Mouse (Mus musculus) stomach, postnatal 0 days (tissue): Measurements from ENCODE around the gene Gm853. TPM values are rescaled to one million over a fixed set of nuclear protein-coding genes. Genes with fewer than 3 reads are reported as not detected.

Experiments
- ATAC-seq: fragments of 200-750 bp; cut with Nextera tagmentation; 2 replicates; pipeline ENCODE4 v1.8.0; 2017; ENCODE audit not compliant: low FRiP score, low TSS enrichment
- DNase-seq: peaks from one replicate; pipeline ENCODE4 v3.0.0-alpha.2; 2016; ENCODE audit warnings: low spot score
- H3K27ac ChIP-seq: fragments of 300-500 bp; sonication (generic); replicated peaks from 2 replicates; pipeline ENCODE4 v1.5.1; 2014; ENCODE audit warnings: mild to moderate bottlenecking, control low read depth
- H3K27me3 ChIP-seq: fragments of 300-500 bp; sonication (generic); 2 replicates; pipeline ENCODE4 v1.6.1; 2014; ENCODE audit warnings: low read length; ENCODE audit not compliant: control insufficient read depth, insufficient read depth
- H3K36me3 ChIP-seq: fragments of 300-500 bp; sonication (generic); 2 replicates; pipeline ENCODE4 v1.6.1; 2014; ENCODE audit warnings: low read length, mixed read lengths; ENCODE audit not compliant: control insufficient read depth, insufficient read depth
- H3K4me1 ChIP-seq: fragments of 300-500 bp; sonication (generic); replicated peaks from 2 replicates; pipeline ENCODE4 v1.6.1; 2014; ENCODE audit warnings: antibody characterized with exemption; ENCODE audit not compliant: control insufficient read depth, insufficient read depth
- H3K4me2 ChIP-seq: fragments of 300-500 bp; sonication (generic); replicated peaks from 2 replicates; pipeline ENCODE4 v1.6.1; 2014; ENCODE audit warnings: low read depth, mild to moderate bottlenecking, control low read depth, moderate library complexity
- H3K4me3 ChIP-seq: fragments of 300-500 bp; sonication (generic); 2 replicates; pipeline ENCODE4 v1.5.1; 2014; ENCODE audit warnings: low read depth, low read length, control low read depth
- H3K9ac ChIP-seq: fragments of 300-500 bp; sonication (generic); 2 replicates; pipeline ENCODE4 v1.6.1; 2014; ENCODE audit warnings: mild to moderate bottlenecking, low read length, control low read depth, mixed read lengths
- H3K9me3 ChIP-seq: fragments of 300-500 bp; sonication (generic); 2 replicates; pipeline ENCODE4 v1.6.1; 2016; ENCODE audit warnings: low read length; ENCODE audit not compliant: control insufficient read depth
- CTCF ChIP-seq: IDR thresholded peaks from 2 replicates; pipeline ENCODE4 v1.5.1; 2016; ENCODE audit warnings: antibody characterized with exemption, low read depth, mild to moderate bottlenecking, moderate library complexity
- EP300 ChIP-seq: optimal IDR thresholded peaks from 2 replicates; pipeline ENCODE3; 2016; ENCODE audit warnings: antibody characterized with exemption
- WGBS: fragments of 180-500 bp; shearing (Covaris S2); extraction: QIAGEN DNeasy Blood & Tissue Kit; methylation state at CpG from one replicate; pipeline ENCODE4 v1.1.7; 2014; 5-methylcytosine and 5-hydroxymethylcytosine counted together
- polyA plus RNA-seq: library from polyadenylated mRNA; unstranded; fragments of >200 nt; fragmentation: Nextera tagmentation; extraction: Ambion mirVana; gene quantifications from 2 replicates; pipeline ENCODE4 v1.2.1, GENCODE M21; 2015

Gm853 gene
- polyA plus RNA-seq, 1 experiment from 2014 or later: not detected

DNA sequence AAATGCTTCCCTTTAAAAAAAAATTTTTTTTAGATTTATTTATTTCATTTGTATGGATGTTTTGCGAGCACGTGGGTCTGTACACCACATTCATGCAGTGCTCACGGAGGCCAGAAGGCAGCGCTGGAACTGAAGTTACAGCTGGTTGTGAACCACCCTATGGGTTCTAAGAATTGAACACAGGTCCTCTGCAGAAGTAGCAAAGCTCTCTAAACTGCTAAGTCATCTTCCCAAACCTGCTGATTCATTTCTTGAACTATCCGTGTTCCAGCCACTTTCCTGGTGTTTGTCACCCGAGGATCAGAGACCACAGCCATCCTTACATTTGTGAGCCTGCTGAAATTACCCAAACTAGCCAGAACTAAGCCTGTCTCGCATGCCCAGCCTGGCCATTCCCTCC is 9.8 kb downstream of the Gm853 start:
- 62% methylated on average over 7 of the region's 7 CpGs for WGBS
- ATAC-seq (no peak), DNase-seq (no peak)
- no peak overlapping the region for H3K9ac ChIP-seq
- no peaks in the 10 kb centered on the region for H3K4me1 ChIP-seq
- no peak for TF ChIP-seq EP300
- no peak for TF ChIP-seq CTCF
- H3K4me3 ChIP-seq: no peak overlapping the region
- H3K9me3 ChIP-seq: no peaks in the 10 kb centered on the region
- H3K4me2 ChIP-seq: no peak overlapping the region
- no peak overlapping the region for H3K27ac ChIP-seq
- H3K36me3 ChIP-seq: no peaks in the 10 kb centered on the region
- H3K27me3 ChIP-seq: no peaks in the 10 kb centered on the region

GRCm38 (mm10) chr4:130211870-130212269 is 10.3 kb downstream of the Gm853 start:
- no peak overlapping the region for H3K9ac ChIP-seq
- TF ChIP-seq EP300 (no peak), CTCF (no peak)
- H3K4me2 ChIP-seq: no peak overlapping the region
- ATAC-seq: no peak
- no peak overlapping the region for H3K4me3 ChIP-seq
- H3K36me3 ChIP-seq: no peaks in the 10 kb centered on the region
- H3K27me3 ChIP-seq: no peaks in the 10 kb centered on the region
- no peaks in the 10 kb centered on the region for H3K4me1 ChIP-seq
- no peaks in the 10 kb centered on the region for H3K9me3 ChIP-seq
- no peak overlapping the region for H3K27ac ChIP-seq
- no peak for DNase-seq
- WGBS: 85% methylated on average over 2 of the region's 2 CpGs

DNA sequence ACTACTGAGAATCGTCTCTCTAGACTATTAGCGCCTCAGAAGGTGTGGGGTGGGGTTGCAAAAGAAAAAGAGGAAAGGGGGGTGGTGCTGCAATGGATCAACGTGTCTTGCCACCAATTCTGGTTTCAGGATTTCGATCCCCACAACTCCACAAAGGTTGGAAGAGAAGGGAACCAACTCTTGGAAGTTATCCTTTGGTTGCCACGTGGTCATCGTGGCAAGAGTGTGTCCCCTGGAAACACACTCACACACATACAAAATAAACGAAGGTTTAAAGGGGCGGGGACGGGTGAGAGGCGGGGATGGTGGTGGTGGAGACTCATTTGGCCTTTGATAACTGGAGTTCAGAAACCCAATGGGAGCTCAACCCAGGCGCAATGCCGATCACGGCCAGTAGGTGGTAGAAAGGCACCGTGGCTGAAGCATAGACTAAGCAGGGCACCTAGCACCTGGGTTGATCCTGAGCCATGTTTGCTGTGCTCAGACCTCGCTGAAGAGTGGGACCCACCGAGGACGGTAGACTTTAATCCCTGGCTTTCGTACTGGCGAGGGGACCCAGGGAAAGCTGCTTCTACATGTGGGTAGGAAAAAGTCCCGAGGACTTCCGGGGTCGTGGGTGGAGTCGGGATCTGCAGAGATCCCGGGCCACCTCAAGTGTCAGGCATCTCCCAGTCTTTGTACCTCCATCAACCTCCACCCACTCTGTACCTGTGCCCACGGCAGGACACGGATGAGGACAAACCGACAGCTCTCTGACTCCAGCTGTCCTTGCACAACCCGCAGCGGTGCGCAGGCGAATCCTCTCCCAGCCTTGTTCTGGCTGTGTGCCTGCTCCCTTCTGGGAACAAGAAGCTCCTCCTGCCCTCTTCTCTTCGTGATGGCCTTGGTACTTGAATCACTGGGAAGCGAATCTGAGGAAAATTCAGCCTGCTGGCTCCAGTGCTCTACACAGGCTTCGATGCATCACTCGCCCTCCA is 23.2 kb downstream of the Gm853 start:
- H3K9me3 ChIP-seq: no peaks in the 10 kb centered on the region
- 15% methylated on average over 35 of the region's 35 CpGs for WGBS
- H3K27ac ChIP-seq: no peak overlapping the region
- no peaks in the 10 kb centered on the region; the same call in 1 of the 2 replicates for H3K4me1 ChIP-seq
- H3K9ac ChIP-seq: peak overlapping the region; percentile 55
- H3K4me3 ChIP-seq: peak overlapping the region; percentile 39
- peak; percentile 88 for ATAC-seq
- peak overlapping the region; percentile 68 for H3K4me2 ChIP-seq
- no peaks in the 10 kb centered on the region for H3K36me3 ChIP-seq
- TF ChIP-seq EP300 (no peak), CTCF (peak; percentile 96)
- peak; percentile 90 for DNase-seq
- no peaks in the 10 kb centered on the region for H3K27me3 ChIP-seq

DNA sequence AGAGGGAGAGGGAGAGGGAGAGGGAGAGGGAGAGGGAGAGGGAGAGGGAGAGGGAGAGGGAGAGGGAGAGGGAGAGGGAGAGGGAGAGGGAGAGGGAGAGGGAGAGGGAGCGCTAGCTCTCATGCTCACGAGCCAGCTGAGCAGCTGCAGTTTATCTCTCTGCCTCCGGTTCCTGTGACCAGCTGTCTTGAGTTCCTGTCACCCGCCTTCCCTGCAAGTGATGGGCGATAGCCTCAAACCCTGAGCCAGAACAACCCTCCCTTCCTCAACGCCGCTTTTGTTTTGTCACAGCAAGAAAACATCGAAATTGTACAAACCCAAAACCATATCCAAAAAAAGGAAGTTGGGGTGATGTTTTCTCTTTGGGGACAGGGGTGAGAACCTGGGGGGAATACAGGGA is 25.7 kb downstream of the Gm853 start:
- WGBS: 63% methylated on average over 8 of the region's 8 CpGs
- no peaks in the 10 kb centered on the region for H3K36me3 ChIP-seq
- no peak overlapping the region for H3K4me3 ChIP-seq
- ATAC-seq (no peak), DNase-seq (no peak)
- TF ChIP-seq CTCF: no peak
- no peak for TF ChIP-seq EP300
- H3K9ac ChIP-seq: no peak overlapping the region
- H3K4me1 ChIP-seq: no peaks in the 10 kb centered on the region; the same call in 1 of the 2 replicates
- no peak overlapping the region for H3K27ac ChIP-seq
- no peaks in the 10 kb centered on the region for H3K27me3 ChIP-seq
- H3K4me2 ChIP-seq: no peak overlapping the region
- no peaks in the 10 kb centered on the region for H3K9me3 ChIP-seq

GRCm38 (mm10) chr4:130195924-130196323 is 26.3 kb downstream of the Gm853 start:
- DNase-seq (no peak), ATAC-seq (no peak)
- Histone ChIP-seq H3K27ac (no peak overlapping the region), H3K4me1 (no peaks in the 10 kb centered on the region; the same call in 1 of the 2 replicates), H3K9me3 (no peaks in the 10 kb centered on the region), H3K4me3 (no peak overlapping the region), H3K36me3 (no peaks in the 10 kb centered on the region), H3K9ac (no peak overlapping the region), H3K27me3 (no peaks in the 10 kb centered on the region), H3K4me2 (no peak overlapping the region)
- TF ChIP-seq EP300 (no peak), CTCF (no peak)
- 64% methylated on average over 13 of the region's 13 CpGs for WGBS

DNA sequence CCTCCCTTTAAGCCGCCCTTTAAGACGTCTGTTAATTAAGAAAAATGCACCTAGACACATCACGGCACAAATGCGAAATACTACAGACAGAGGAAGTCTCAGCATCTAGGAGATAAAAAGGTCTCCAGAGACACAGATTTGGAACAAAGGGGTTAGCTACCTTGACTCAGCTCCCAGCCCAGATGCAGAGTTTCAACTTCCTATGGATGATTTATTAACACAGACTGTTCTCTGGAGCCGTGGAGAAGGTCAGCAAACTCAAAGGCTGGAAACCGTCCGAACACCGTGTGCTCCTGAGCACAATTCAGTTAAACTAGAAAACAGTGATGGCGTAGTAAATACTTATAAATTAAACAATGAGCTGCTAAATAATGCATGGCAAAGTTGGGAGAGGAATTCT is 29.9 kb downstream of the Gm853 start:
- no peak overlapping the region for H3K4me3 ChIP-seq
- H3K36me3 ChIP-seq: no peaks in the 10 kb centered on the region
- H3K4me1 ChIP-seq: no peaks in the 10 kb centered on the region
- no peak overlapping the region for H3K9ac ChIP-seq
- 27% methylated on average over 9 of the region's 9 CpGs for WGBS
- no peaks in the 10 kb centered on the region for H3K9me3 ChIP-seq
- no peak for ATAC-seq
- H3K27ac ChIP-seq: no peak overlapping the region
- no peak for DNase-seq
- no peak for TF ChIP-seq CTCF
- no peak for TF ChIP-seq EP300
- no peaks in the 10 kb centered on the region for H3K27me3 ChIP-seq
- H3K4me2 ChIP-seq: no peak overlapping the region
